Mouse (Mus musculus): Measurements from ENCODE around the gene Ak5. TPM values are rescaled to one million over a fixed set of nuclear protein-coding genes. Genes with fewer than 3 reads are reported as not detected.
A peak's percentile ranks its signal among the peaks of the same experiment; 100 is the strongest.

Gene Ak5
- total and polyA plus RNA-seq, 2 experiments from 2014 or later = 0.11 TPM; not detected in 1

- ATAC-seq (ENCODE audit: insufficient read depth, low read depth) (no peak), DNase-seq (ENCODE audit: low spot score) (no peak)
- 92% methylated on average over 6 of the region's 6 CpGs for WGBS
- Histone ChIP-seq H3K27ac (ENCODE audit: low read depth) (no peak overlapping the region), H3K36me3 (replicated peaks; ENCODE audit: control insufficient read depth, insufficient read depth, low read length) (no peaks in the 10 kb centered on the region), H3K4me3 (ENCODE audit: low read depth, low read length) (no peak overlapping the region), H3K27me3 (ENCODE audit: control insufficient read depth, insufficient read depth, low read length) (no peaks in the 10 kb centered on the region), H3K9ac (replicated peaks; ENCODE audit: low read depth, low read length) (no peak overlapping the region), H3K4me2 (ENCODE audit: low read depth, low read length) (no peak overlapping the region), H3K9me3 (replicated peaks; ENCODE audit: control insufficient read depth, low read length) (no peaks in the 10 kb centered on the region), H3K4me1 (ENCODE audit: control insufficient read depth, insufficient read depth) (peaks cover 9% of the 10 kb centered on the region; the same call in 1 of the 2 replicates)
- TF ChIP-seq EP300 (IDR thresholded peaks at IDR 0.05; ENCODE audit: low read depth) (no peak), CTCF (IDR thresholded peaks at IDR 0.05; ENCODE audit: low read depth) (no peak)
Observed at GRCm38 (mm10) chr3:152480336-152480735, 187.8 kb downstream of the Ak5 start.

GRCm38 (mm10) chr3:152478599-152479435 lies 189.3 kb downstream of the Ak5 start:
- H3K9ac ChIP-seq (replicated peaks; ENCODE audit: low read depth, low read length) = peak overlapping the region; percentile 7
- DNase-seq (ENCODE audit: low spot score) = peak; percentile 70

GRCm38 (mm10) chr3:152477796-152478527 lies 190.2 kb downstream of the Ak5 start:
- H3K27ac ChIP-seq (ENCODE audit: low read depth) = peak overlapping the region; percentile 62
- TF ChIP-seq CTCF (IDR thresholded peaks at IDR 0.05; ENCODE audit: low read depth) (peak; percentile 84), EP300 (IDR thresholded peaks at IDR 0.05; ENCODE audit: low read depth) (no peak)
- H3K9ac ChIP-seq (replicated peaks; ENCODE audit: low read depth, low read length) = peak overlapping the region; percentile 7
- H3K36me3 ChIP-seq (replicated peaks; ENCODE audit: control insufficient read depth, insufficient read depth, low read length) = no peaks in the 10 kb centered on the region
- DNase-seq (ENCODE audit: low spot score) (peak; percentile 56), ATAC-seq (ENCODE audit: insufficient read depth, low read depth) (peak; percentile 81)
- H3K9me3 ChIP-seq (replicated peaks; ENCODE audit: control insufficient read depth, low read length) = no peaks in the 10 kb centered on the region
- H3K4me2 ChIP-seq (ENCODE audit: low read depth, low read length) = peak overlapping the region; percentile 77
- peak overlapping the region; percentile 42 for H3K4me3 ChIP-seq (ENCODE audit: low read depth, low read length)
- no peaks in the 10 kb centered on the region for H3K27me3 ChIP-seq (ENCODE audit: control insufficient read depth, insufficient read depth, low read length)
- H3K4me1 ChIP-seq (ENCODE audit: control insufficient read depth, insufficient read depth) = 0 out of 2 replicates have a peak, but pooled peaks cover 3% of the 10 kb centered on the region
- 4% methylated on average over 23 of the region's 23 CpGs for WGBS

More at GRCm38 (mm10) chr3:152478599-152479435, 189.3 kb downstream of the Ak5 start:
- peak; percentile 76 for ATAC-seq (ENCODE audit: insufficient read depth, low read depth)
- peak overlapping the region; percentile 42 for H3K4me3 ChIP-seq (ENCODE audit: low read depth, low read length)
- WGBS = 4% methylated on average over 13 of the region's 16 CpGs
- peak overlapping the region; percentile 62 for H3K27ac ChIP-seq (ENCODE audit: low read depth)
- no peak for TF ChIP-seq CTCF (IDR thresholded peaks at IDR 0.05; ENCODE audit: low read depth)
- no peak for TF ChIP-seq EP300 (IDR thresholded peaks at IDR 0.05; ENCODE audit: low read depth)
- peak overlapping the region; percentile 77 for H3K4me2 ChIP-seq (ENCODE audit: low read depth, low read length)
- H3K4me1 ChIP-seq (ENCODE audit: control insufficient read depth, insufficient read depth) = 0 out of 2 replicates have a peak, but pooled peaks cover 3% of the 10 kb centered on the region
- no peaks in the 10 kb centered on the region for H3K9me3 ChIP-seq (replicated peaks; ENCODE audit: control insufficient read depth, low read length)
- no peaks in the 10 kb centered on the region for H3K27me3 ChIP-seq (ENCODE audit: control insufficient read depth, insufficient read depth, low read length)
- H3K36me3 ChIP-seq (replicated peaks; ENCODE audit: control insufficient read depth, insufficient read depth, low read length) = no peaks in the 10 kb centered on the region

- Histone ChIP-seq H3K4me1 (ENCODE audit: control insufficient read depth, insufficient read depth) (0 out of 2 replicates have a peak, but pooled peaks cover 3% of the 10 kb centered on the region), H3K27ac (ENCODE audit: low read depth) (no peak overlapping the region), H3K4me2 (ENCODE audit: low read depth, low read length) (no peak overlapping the region), H3K9me3 (replicated peaks; ENCODE audit: control insufficient read depth, low read length) (no peaks in the 10 kb centered on the region), H3K9ac (replicated peaks; ENCODE audit: low read depth, low read length) (no peak overlapping the region), H3K27me3 (ENCODE audit: control insufficient read depth, insufficient read depth, low read length) (no peaks in the 10 kb centered on the region), H3K4me3 (ENCODE audit: low read depth, low read length) (no peak overlapping the region), H3K36me3 (replicated peaks; ENCODE audit: control insufficient read depth, insufficient read depth, low read length) (no peaks in the 10 kb centered on the region)
- no peak for TF ChIP-seq EP300 (IDR thresholded peaks at IDR 0.05; ENCODE audit: low read depth)
- TF ChIP-seq CTCF (IDR thresholded peaks at IDR 0.05; ENCODE audit: low read depth) = no peak
- 90% methylated on average over 3 of the region's 3 CpGs for WGBS
- ATAC-seq (ENCODE audit: insufficient read depth, low read depth) (no peak), DNase-seq (ENCODE audit: low spot score) (no peak)
Observed at GRCm38 (mm10) chr3:152475894-152476293, 192.3 kb downstream of the Ak5 start.

GRCm38 (mm10) chr3:152475278-152475669 lies 192.9 kb downstream of the Ak5 start:
- H3K36me3 ChIP-seq (replicated peaks; ENCODE audit: control insufficient read depth, insufficient read depth, low read length) = no peaks in the 10 kb centered on the region
- ATAC-seq (ENCODE audit: insufficient read depth, low read depth) (no peak), DNase-seq (ENCODE audit: low spot score) (no peak)
- no peaks in the 10 kb centered on the region for H3K27me3 ChIP-seq (ENCODE audit: control insufficient read depth, insufficient read depth, low read length)
- 79% methylated on average over 1 of the region's 1 CpGs for WGBS
- no peak overlapping the region for H3K9ac ChIP-seq (replicated peaks; ENCODE audit: low read depth, low read length)
- no peak overlapping the region for H3K27ac ChIP-seq (ENCODE audit: low read depth)
- H3K4me2 ChIP-seq (ENCODE audit: low read depth, low read length) = no peak overlapping the region
- no peak overlapping the region for H3K4me3 ChIP-seq (ENCODE audit: low read depth, low read length)
- no peak for TF ChIP-seq EP300 (IDR thresholded peaks at IDR 0.05; ENCODE audit: low read depth)
- no peak for TF ChIP-seq CTCF (IDR thresholded peaks at IDR 0.05; ENCODE audit: low read depth)
- 0 out of 2 replicates have a peak, but pooled peaks cover 3% of the 10 kb centered on the region for H3K4me1 ChIP-seq (ENCODE audit: control insufficient read depth, insufficient read depth)
- H3K9me3 ChIP-seq (replicated peaks; ENCODE audit: control insufficient read depth, low read length) = no peaks in the 10 kb centered on the region

All from heart, postnatal 0 days (tissue).